Mouse (Mus musculus): Measurements from ENCODE around the gene Metap1.
A peak's percentile ranks its signal among the peaks of the same experiment; 100 is the strongest.

The Metap1 gene

GRCm38 (mm10) chr3:138489327-138490033 is at the start of gene Metap1:
Gene Metap1 (minus strand): TSS chr3:138489515.
- DNase-seq: peak; percentile 95

GRCm38 (mm10) chr3:138536031-138536430 is 46.7 kb upstream of the Metap1 start:
- no peak for DNase-seq

DNA sequence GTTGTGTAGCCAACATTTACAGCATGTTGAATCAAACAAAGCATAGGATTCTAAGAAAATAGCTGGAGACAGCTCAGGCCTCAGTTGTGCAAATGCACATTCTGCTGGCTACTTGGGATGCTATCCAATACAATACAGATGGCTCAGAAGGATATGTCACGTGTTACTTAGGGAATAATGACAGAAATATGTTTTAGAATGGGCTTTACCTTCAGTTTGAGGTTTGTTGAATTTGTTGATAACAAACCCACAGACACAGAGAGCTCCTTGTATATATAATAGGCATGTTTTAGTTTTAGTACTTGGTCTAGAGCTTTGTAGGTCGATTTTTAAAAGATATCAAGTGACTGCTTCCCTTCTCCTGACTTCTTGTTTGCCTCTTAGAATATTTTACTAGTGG is 43.4 kb upstream of the Metap1 start:
- no peak for DNase-seq

- DNase-seq: no peak
Measured at GRCm38 (mm10) chr3:138531479-138532181, 42.3 kb upstream of the Metap1 start.

GRCm38 (mm10) chr3:138530578-138531478 is 41.5 kb upstream of the Metap1 start:
- no peak for DNase-seq

- no peak for DNase-seq
Measured at GRCm38 (mm10) chr3:138528265-138528664, 39.0 kb upstream of the Metap1 start.

DNA sequence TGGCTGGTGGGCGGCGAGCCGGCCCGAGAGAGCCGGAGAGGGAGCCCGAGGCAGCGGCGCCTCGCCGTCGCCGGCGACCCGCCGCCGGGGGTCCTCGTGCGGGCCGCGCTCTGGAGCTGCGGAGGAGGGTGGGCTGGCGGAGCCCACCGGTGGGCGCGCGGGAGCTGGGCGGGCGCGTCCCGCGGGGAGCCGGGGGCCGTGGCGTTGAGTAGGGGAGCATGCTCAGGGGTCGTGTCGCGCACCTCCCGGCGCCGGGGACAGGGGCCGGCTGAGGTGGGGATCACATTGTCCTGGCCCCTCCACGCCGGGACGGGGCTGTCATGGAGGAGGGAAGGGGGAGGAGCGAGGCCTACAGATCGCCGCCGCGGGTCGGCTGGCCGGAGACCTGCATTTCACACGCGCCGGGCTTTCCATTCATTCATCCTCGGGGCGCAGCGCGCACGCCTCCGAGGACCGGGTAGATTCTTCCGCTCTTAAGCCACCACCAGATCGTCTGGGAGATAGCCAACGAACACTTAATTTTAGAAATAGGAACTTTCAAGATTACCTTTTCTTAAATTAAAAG is 38.4 kb upstream of the Metap1 start:
- DNase-seq: peak; percentile 50

DNA sequence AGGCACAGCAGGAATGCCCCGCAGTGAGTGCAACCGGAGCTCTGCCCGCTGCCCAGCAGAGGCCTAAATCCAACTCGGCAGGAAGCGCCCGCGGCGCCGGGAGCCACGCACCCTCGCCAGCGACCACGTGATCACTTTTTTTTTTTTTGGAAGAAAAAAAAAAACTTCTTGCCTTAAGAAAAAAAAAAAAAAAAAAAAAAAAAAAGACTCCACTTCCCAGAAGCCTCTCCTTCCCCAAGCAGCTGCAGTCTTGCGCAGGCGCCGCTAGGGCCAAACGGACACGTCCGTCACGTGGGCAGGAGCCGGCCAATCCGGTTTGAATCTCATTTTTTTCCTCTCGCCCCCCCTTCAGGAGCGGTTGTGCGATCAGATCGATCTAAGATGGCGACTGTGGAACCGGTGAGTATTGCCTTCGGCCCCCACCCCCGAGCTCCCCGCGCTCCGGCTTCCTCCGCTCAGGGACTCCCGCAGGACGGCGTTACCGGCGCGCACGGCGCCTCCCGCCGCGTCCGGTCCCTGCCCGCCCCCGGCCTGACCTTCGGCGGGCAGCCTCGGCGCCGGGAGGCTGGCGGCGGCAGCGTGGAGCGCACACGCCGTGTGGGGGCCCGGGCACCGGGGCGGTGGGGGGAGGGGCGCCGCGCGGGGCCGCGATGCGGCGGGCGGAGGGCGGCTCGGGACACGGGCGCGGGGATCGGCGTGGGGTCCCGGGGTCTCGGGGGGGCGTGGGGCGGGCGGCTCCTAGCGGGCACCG is 37.8 kb upstream of the Metap1 start:
- peak; percentile 98 for DNase-seq

GRCm38 (mm10) chr3:138526073-138526915 is 37.0 kb upstream of the Metap1 start, which contains the start of gene Eif4e:
Gene Eif4e (plus strand): TSS chr3:138526179.
- DNase-seq: peak; percentile 26

DNA sequence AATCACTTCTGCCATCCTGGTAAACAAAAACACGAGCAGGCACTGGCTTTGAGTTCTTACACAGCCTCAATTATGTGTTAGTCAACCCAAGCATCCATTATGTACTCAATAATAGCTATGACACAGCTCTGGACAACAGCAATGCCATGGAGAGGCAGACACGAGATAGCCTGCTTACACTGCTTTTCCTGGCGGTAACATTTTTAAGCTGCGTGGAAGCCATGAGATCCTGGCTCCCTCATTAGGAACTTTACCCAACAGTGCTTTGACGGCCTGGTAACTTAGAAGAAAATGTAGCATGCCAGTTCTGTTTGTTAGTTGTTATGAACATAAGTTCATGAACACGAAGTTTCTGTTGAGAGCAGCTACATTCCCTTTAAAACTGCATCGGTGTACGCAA is 36.2 kb upstream of the Metap1 start:
- no peak for DNase-seq

- no peak for DNase-seq
Measured at GRCm38 (mm10) chr3:138523956-138524355, 34.6 kb upstream of the Metap1 start.

- no peak for DNase-seq
Measured at GRCm38 (mm10) chr3:138519218-138519617, 29.9 kb upstream of the Metap1 start.

DNA sequence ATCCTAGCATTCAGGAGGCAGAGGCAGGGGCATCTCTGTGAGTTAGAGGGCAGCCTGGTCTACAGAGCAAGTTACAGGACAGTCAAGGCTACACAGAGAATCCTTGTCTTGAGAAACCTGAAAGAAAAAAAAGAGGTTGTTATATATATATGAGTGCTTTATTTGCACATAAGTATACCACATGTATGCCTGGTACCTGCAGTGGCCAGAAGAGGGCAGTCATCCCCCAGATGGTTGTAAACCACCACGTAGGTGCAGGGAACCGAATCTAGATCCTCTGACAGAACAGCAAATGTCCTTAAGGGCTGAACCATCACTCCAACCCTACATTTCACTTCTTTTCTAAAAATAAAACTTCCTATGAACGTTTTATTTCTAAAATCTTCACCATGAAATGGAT is 28.6 kb upstream of the Metap1 start:
- DNase-seq: no peak

DNA sequence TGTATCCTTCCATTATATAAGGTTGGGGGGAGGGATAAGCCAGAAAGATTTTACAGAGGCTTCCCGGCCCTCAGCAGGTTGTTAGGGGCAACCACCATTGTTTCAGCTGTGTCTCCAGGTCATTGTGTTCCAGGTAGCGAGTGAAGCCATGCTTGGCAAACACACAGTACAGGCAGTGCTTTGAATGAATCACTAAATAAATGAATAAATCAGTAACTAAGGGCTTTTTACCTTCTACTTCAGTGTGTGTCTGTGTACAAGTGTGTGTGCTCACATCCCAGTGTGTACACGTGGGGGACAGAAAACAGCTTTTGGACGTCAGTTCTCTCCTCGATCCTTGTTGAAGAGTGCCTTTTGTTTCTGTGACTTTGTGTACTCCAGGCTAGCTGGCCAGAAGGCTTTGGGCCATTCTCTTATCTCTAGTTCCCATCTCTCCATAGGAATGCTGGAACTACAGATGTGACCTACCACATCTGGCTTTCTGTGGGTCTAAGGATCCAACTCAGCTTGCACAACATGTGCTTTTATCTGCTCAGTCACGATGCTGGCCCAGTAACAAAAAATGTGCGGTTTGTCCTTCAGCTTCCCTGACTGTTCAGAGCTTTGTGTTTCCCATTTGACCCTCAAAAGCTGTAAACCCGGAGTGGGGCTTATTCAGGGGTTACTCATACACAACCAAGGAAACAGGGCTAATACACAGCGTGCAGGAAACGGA is 26.5 kb upstream of the Metap1 start:
- DNase-seq: no peak

GRCm38 (mm10) chr3:138514749-138515148 is 25.4 kb upstream of the Metap1 start:
- no peak for DNase-seq

- DNase-seq: no peak
Measured at GRCm38 (mm10) chr3:138513243-138513642, 23.9 kb upstream of the Metap1 start.

DNA sequence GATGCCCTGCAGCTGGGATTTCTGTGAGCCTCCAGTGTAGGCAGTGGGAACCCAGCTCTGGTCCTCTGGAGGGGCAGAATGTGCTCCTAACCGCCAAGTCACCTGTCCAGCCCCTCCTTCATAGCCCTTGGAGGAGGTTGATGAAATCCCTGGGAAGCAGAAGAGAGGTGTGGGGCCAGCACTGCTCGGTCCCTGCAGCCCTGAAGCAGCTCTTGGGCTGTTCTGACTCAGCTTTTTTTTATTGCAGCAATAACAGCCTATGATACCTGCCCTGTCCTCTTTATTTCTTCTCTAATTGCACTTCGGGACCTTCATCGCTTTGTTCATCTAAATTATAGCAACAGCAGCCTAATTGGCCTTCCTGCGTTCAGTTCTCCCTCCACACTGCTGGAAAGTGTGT is 21.2 kb upstream of the Metap1 start:
- no peak for DNase-seq

DNA sequence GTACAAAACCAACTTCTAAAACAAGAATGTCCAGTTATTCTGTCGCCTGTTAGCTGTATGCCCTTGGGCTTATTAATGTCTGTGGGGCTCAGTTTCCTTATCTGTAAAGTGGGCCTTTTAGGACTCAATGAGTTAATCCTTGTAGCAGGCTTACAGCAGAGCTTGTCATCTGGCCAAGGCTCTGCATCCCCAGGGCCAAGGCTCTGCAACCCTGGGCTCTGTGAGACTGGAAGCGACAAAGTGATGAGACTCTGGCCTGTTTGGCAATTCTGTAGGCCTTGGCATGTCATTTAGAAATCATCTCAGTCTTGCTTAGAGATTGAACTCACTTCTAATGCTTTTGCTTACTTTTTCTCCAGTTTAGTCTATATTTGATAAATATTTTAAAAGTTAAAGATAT is 20.3 kb upstream of the Metap1 start:
- DNase-seq: no peak

GRCm38 (mm10) chr3:138506749-138507148 is 17.4 kb upstream of the Metap1 start:
- no peak for DNase-seq

- DNase-seq: no peak
Measured at GRCm38 (mm10) chr3:138503754-138504153, 14.4 kb upstream of the Metap1 start.
